ENCODE assay signal across 8 mouse cellular contexts in the genomic region with DNA sequence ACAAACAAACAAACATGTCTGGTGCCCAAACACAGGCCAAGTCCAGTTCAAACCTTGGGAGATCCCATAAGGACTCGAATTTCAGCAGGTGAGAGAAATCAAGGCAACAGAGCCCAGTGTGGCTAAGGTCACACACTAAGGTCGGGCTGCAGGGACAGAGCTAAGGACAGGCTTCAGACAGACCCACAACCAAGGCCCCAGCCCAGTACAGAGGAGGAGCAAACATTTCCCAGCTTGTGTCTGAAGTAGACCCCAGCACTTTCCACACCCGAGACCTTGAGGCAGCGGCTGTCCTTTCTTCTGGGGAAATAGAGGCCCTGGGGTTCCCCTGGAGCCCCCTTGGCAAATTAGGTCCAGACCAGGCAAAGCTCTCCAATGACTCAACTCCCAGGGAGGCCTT.
A peak's percentile ranks its signal among the peaks of the same experiment; 100 is the strongest.
DNase-seq lines count a peak whose midpoint lies in the region; ATAC-seq and TF ChIP-seq lines count a peak whose summit lies in the region.

No protein-coding gene starts in this region.

- 37% methylated on average over 4 of the region's 4 CpGs for WGBS in heart, embryonic 14.5 days
- WGBS in liver, postnatal 0 days (ENCODE audit: insufficient replicate concordance), result 35% methylated on average over 4 of the region's 4 CpGs

- no peak for TF ChIP-seq CTCF in liver, postnatal 0 days (IDR thresholded peaks at IDR 0.05; ENCODE audit: low read depth)

- H3K9ac ChIP-seq in ES-E14 (ENCODE audit: insufficient read depth, low read depth, low read length, poor library complexity, severe bottlenecking), result peak overlapping the region; percentile 55; the same call in 1 of the 2 replicates
- H3K9ac ChIP-seq in heart, embryonic 14.5 days (ENCODE audit: low read length), result peak overlapping the region; percentile 62
- peak overlapping the region; percentile 69 for H3K9ac ChIP-seq in liver, postnatal 0 days (replicated peaks)

- DNase-seq in cerebellum, adult 9-11 months, result peak; percentile 72
- no peak for DNase-seq in cerebellum, postnatal 36 days
- DNase-seq in ES-E14 (ENCODE audit: low read depth, low spot score), result no peak
- DNase-seq in liver, postnatal 0 days, result no peak
- DNase-seq in ovary, postnatal 14 days (ENCODE audit: low spot score), result no peak
- no peak for DNase-seq in lung, postnatal 14 days

- no peak for ATAC-seq in heart, embryonic 14.5 days (ENCODE audit: insufficient number of reproducible peaks, insufficient read depth, low FRiP score, low read depth)
- ATAC-seq in liver, postnatal 0 days, result no peak
- no peak for ATAC-seq in frontal cortex, adult (ENCODE audit: low TSS enrichment)

- H3K4me3 ChIP-seq in ES-E14 (ENCODE audit: insufficient read depth in 1 of 2, low read depth in 1 of 2, low read length in 2 of 2, poor library complexity in 1 of 2, severe bottlenecking in 1 of 2), result peak overlapping the region in 1 of 2 experiments; percentile 4; a peak in 1 of 4 replicates
- H3K4me3 ChIP-seq in heart, embryonic 14.5 days (ENCODE audit: control insufficient read depth in 1 of 2, insufficient read depth in 1 of 2, low read depth in 1 of 2, low read length in 2 of 2), result no peak overlapping the region
- H3K4me3 ChIP-seq in liver, postnatal 0 days (ENCODE audit: low read depth, low read length), result no peak overlapping the region

- no peaks in the 10 kb centered on the region for H3K27me3 ChIP-seq in heart, embryonic 14.5 days (ENCODE audit: control insufficient read depth, insufficient read depth, low read length)
- H3K27me3 ChIP-seq in liver, postnatal 0 days (ENCODE audit: insufficient read depth, low read length), result no peaks in the 10 kb centered on the region

- in situ Hi-C loops in ES-E14 (cut with MboI; ENCODE audit: low sequenced_read_pairs in 2 of 2, unreplicated experiment in 2 of 2), result no loop called here

- H3K4me2 ChIP-seq in heart, embryonic 14.5 days (ENCODE audit: low read length), result peak overlapping the region; percentile 63
- peak overlapping the region; percentile 73 for H3K4me2 ChIP-seq in liver, postnatal 0 days (ENCODE audit: low read depth, low read length)

- no peaks in the 10 kb centered on the region for H3K36me3 ChIP-seq in ES-E14 (ENCODE audit: control insufficient read depth, insufficient read depth, low read length, poor library complexity, severe bottlenecking)
- no peaks in the 10 kb centered on the region for H3K36me3 ChIP-seq in heart, embryonic 14.5 days (ENCODE audit: control insufficient read depth, insufficient read depth, low read length)
- H3K36me3 ChIP-seq in liver, postnatal 0 days (replicated peaks; ENCODE audit: insufficient read depth, low read length), result no peaks in the 10 kb centered on the region

- no peaks in the 10 kb centered on the region for H3K9me3 ChIP-seq in ES-E14 (ENCODE audit: control insufficient read depth, insufficient read depth, low read depth, low read length)
- H3K9me3 ChIP-seq in heart, embryonic 14.5 days (ENCODE audit: control insufficient read depth, low read length), result no peaks in the 10 kb centered on the region
- no peaks in the 10 kb centered on the region for H3K9me3 ChIP-seq in liver, postnatal 0 days (ENCODE audit: low read length)

- TF ChIP-seq EP300 in liver, postnatal 0 days (IDR thresholded peaks at IDR 0.05; ENCODE audit: low read depth), result no peak

- peaks cover 17 to 36% of the 10 kb centered on the region in 2 experiments for H3K4me1 ChIP-seq in ES-E14 (ENCODE audit: control insufficient read depth in 2 of 2, insufficient read depth in 2 of 2, low read length in 2 of 2, poor library complexity in 1 of 2)
- peaks cover 50 to 68% of the 10 kb centered on the region in 2 experiments for H3K4me1 ChIP-seq in heart, embryonic 14.5 days (ENCODE audit: control insufficient read depth in 2 of 2, insufficient read depth in 2 of 2, low read length in 2 of 2)
- peaks cover 56% of the 10 kb centered on the region for H3K4me1 ChIP-seq in liver, postnatal 0 days (ENCODE audit: insufficient read depth)

- peak overlapping the region; percentile 97 for H3K27ac ChIP-seq in ES-E14 (ENCODE audit: insufficient read depth, low read depth, low read length, poor library complexity, severe bottlenecking)
- H3K27ac ChIP-seq in heart, embryonic 14.5 days (replicated peaks in 1 of 2; ENCODE audit: control insufficient read depth in 1 of 2, insufficient read depth in 1 of 2, low read depth in 2 of 2, low read length in 2 of 2), result peak overlapping the region; percentile 97 to 99
- peak overlapping the region; percentile 95 for H3K27ac ChIP-seq in liver, postnatal 0 days (ENCODE audit: low read depth)

TF ChIP-seq in ES-E14, 5 proteins besides CTCF, POLR2A, EP300 and RAD21:
- TF ChIP-seq MAFK (IDR thresholded peaks at IDR 0.05; ENCODE audit: insufficient read depth, low read depth, low read length), result no peak
- TF ChIP-seq ZNF384 (IDR thresholded peaks at IDR 0.05; ENCODE audit: low read depth, low read length), result no peak
- no peak for TF ChIP-seq CHD2 (IDR thresholded peaks at IDR 0.05; ENCODE audit: low read depth, low read length)
- TF ChIP-seq HCFC1 (IDR thresholded peaks at IDR 0.05; ENCODE audit: borderline replicate concordance, insufficient read depth, low read length), result no peak
- no peak for TF ChIP-seq ZC3H11A (IDR thresholded peaks at IDR 0.05; ENCODE audit: borderline replicate concordance, low read depth, low read length)
